Mouse (Mus musculus) adrenal gland, postnatal 10 days (tissue): ENCODE measurements at regions not wholly inside any gene's neighbourhood (a gene's known extent, or its start where the extent isn't known, plus 50 kb on each side); places are given as distances from the start of the nearest gene placed in this dataset.
"Not testable (repeated sequence)": the region's sequence is repeated elsewhere in the genome, so short reads cannot be mapped to it uniquely, and the experiment has no call there.

Experiments
- DNase-seq: peaks from one replicate; pipeline ENCODE4 v3.0.0; 2021; ENCODE audit warnings: mixed read lengths

GRCm38 (mm10) chr3:9132104-9132751, 477.7 kb downstream of the Zfp704 start:
- no peak for DNase-seq

GRCm38 (mm10) chr3:9131366-9131765, 478.5 kb downstream of the Zfp704 start:
- no peak for DNase-seq

GRCm38 (mm10) chr3:9128407-9128806, 481.5 kb downstream of the Zfp704 start:
- DNase-seq, result peak; percentile 23

GRCm38 (mm10) chr3:9123079-9123478, 486.8 kb downstream of the Zfp704 start:
- peak; percentile 61 for DNase-seq

GRCm38 (mm10) chr3:9117913-9118312, 492.0 kb downstream of the Zfp704 start:
- no peak for DNase-seq

- DNase-seq, result no peak
These were observed 496.5 kb downstream of the Zfp704 start for GRCm38 (mm10) chr3:9113410-9113809.

- DNase-seq, result no peak
These were observed 499.1 kb downstream of the Zfp704 start for GRCm38 (mm10) chr3:9110741-9111140.

GRCm38 (mm10) chr3:9109991-9110390, 499.9 kb downstream of the Zfp704 start:
- no peak for DNase-seq

- no peak for DNase-seq
These were observed 500.4 kb downstream of the Zfp704 start for GRCm38 (mm10) chr3:9109485-9109884.

- DNase-seq, result peak; percentile 26
These were observed 502.0 kb downstream of the Zfp704 start for GRCm38 (mm10) chr3:9107766-9108410.

GRCm38 (mm10) chr3:9105191-9105926, 504.5 kb downstream of the Zfp704 start:
- no peak for DNase-seq

- no peak for DNase-seq
These were observed 506.4 kb downstream of the Zfp704 start for GRCm38 (mm10) chr3:9103456-9103855.

- DNase-seq, result no peak
These were observed 508.6 kb downstream of the Zfp704 start for GRCm38 (mm10) chr3:9101240-9101639.

- no peak for DNase-seq
These were observed 509.1 kb downstream of the Zfp704 start for GRCm38 (mm10) chr3:9100761-9101160.

GRCm38 (mm10) chr3:9098441-9098840, 511.4 kb downstream of the Zfp704 start:
- no peak for DNase-seq

GRCm38 (mm10) chr3:9084134-9084533, 525.8 kb downstream of the Zfp704 start:
- no peak for DNase-seq

- DNase-seq, result no peak
These were observed 527.8 kb downstream of the Zfp704 start for GRCm38 (mm10) chr3:9082061-9082460.

GRCm38 (mm10) chr3:9078201-9078600, 531.7 kb downstream of the Zfp704 start:
- DNase-seq, result no peak

- DNase-seq, result peak; percentile 79
These were observed 533.2 kb downstream of the Zfp704 start for GRCm38 (mm10) chr3:9076696-9077095.

- DNase-seq, result not testable (repeated sequence)
These were observed 537.4 kb downstream of the Zfp704 start for GRCm38 (mm10) chr3:9072471-9072870.

- DNase-seq, result peak; percentile 92
These were observed 542.8 kb downstream of the Zfp704 start for GRCm38 (mm10) chr3:9067048-9067447.

- no peak for DNase-seq
These were observed 543.5 kb downstream of the Zfp704 start for GRCm38 (mm10) chr3:9066374-9066773.

GRCm38 (mm10) chr3:9065892-9066291, 544.0 kb downstream of the Zfp704 start:
- DNase-seq, result no peak
